Comparison of ENCODE assay signal across 23 mouse cellular contexts in genomic region chr1:105169455-105170113, GRCm38 (mm10).
DNase-seq lines count a peak whose midpoint lies in the region; ATAC-seq and TF ChIP-seq lines count a peak whose summit lies in the region.
"Had no signal": no experiment of that assay in that cellular context is flagged by ENCODE, and none has a peak within 500 bp of the region (broad histone marks: within the 10 kb centered on the region; RNA-seq: fewer than 3 reads in every experiment).

No protein-coding gene starts in this region.

- no peaks in the 10 kb centered on the region for H3K36me3 ChIP-seq in kidney, postnatal 0 days (ENCODE audit: insufficient read depth, low read length)
- H3K36me3 ChIP-seq in intestine, embryonic 16.5 days (ENCODE audit: control insufficient read depth, insufficient read depth, low read length) = no peaks in the 10 kb centered on the region
- H3K36me3 ChIP-seq in small intestine, adult 2 months (ENCODE audit: control insufficient read depth, insufficient read depth, low read length) = no peaks in the 10 kb centered on the region
- no peaks in the 10 kb centered on the region for H3K36me3 ChIP-seq in lung, postnatal 0 days (ENCODE audit: insufficient read depth, low read length)
- H3K36me3 ChIP-seq: embryonic facial prominence, embryonic 13.5 days; hindbrain, embryonic 15.5 days; midbrain, embryonic 12.5 days; neural tube, embryonic 12.5 days had no signal

- TF ChIP-seq EP300 in lung, postnatal 0 days (IDR thresholded peaks at IDR 0.05) = no peak

- no peak for TF ChIP-seq POLR2A in bone marrow macrophage, adult 2 months (IDR thresholded peaks at IDR 0.05; ENCODE audit: borderline replicate concordance, low read depth, low read length)
- no peak for TF ChIP-seq POLR2A in small intestine, adult 2 months (IDR thresholded peaks at IDR 0.05; ENCODE audit: low read depth, low read length)

- no peak overlapping the region for H3K4me3 ChIP-seq in kidney, postnatal 0 days (replicated peaks; ENCODE audit: low read depth, low read length)
- no peak overlapping the region for H3K4me3 ChIP-seq in bone marrow macrophage, adult 2 months (ENCODE audit: insufficient read depth, low read length)
- no peak overlapping the region for H3K4me3 ChIP-seq in intestine, embryonic 16.5 days (ENCODE audit: low read length)
- H3K4me3 ChIP-seq in small intestine, adult 2 months (ENCODE audit: low read depth, low read length) = no peak overlapping the region
- no peak overlapping the region for H3K4me3 ChIP-seq in lung, postnatal 0 days (ENCODE audit: low read depth, low read length)
- H3K4me3 ChIP-seq: embryonic facial prominence, embryonic 13.5 days; hindbrain, embryonic 15.5 days; left cerebral cortex, adult 2 months; midbrain, embryonic 12.5 days; neural tube, embryonic 12.5 days had no signal

- no peaks in the 10 kb centered on the region for H3K9me3 ChIP-seq in kidney, postnatal 0 days (replicated peaks; ENCODE audit: low read length)
- no peaks in the 10 kb centered on the region for H3K9me3 ChIP-seq in intestine, embryonic 16.5 days (ENCODE audit: control insufficient read depth, low read length)
- H3K9me3 ChIP-seq in lung, postnatal 0 days (ENCODE audit: low read length) = no peaks in the 10 kb centered on the region
- H3K9me3 ChIP-seq: embryonic facial prominence, embryonic 13.5 days; hindbrain, embryonic 15.5 days; midbrain, embryonic 12.5 days; neural tube, embryonic 12.5 days had no signal

- H3K9ac ChIP-seq in kidney, postnatal 0 days (ENCODE audit: low read depth, low read length) = no peak overlapping the region
- no peak overlapping the region for H3K9ac ChIP-seq in intestine, embryonic 16.5 days (ENCODE audit: low read depth, low read length)
- no peak overlapping the region for H3K9ac ChIP-seq in lung, postnatal 0 days (replicated peaks; ENCODE audit: low read depth)
- H3K9ac ChIP-seq: embryonic facial prominence, embryonic 13.5 days; hindbrain, embryonic 15.5 days; midbrain, embryonic 12.5 days; neural tube, embryonic 12.5 days had no signal

- 0 out of 2 replicates have a peak, but pooled peaks cover 4% of the 10 kb centered on the region for H3K4me1 ChIP-seq in kidney, postnatal 0 days (replicated peaks; ENCODE audit: insufficient read depth, low read length)
- H3K4me1 ChIP-seq in bone marrow macrophage, adult 2 months (ENCODE audit: control insufficient read depth, insufficient read depth, low read length) = peaks cover 19% of the 10 kb centered on the region
- peaks cover 7% of the 10 kb centered on the region; the same call in 1 of the 2 replicates for H3K4me1 ChIP-seq in intestine, embryonic 16.5 days (ENCODE audit: control insufficient read depth, insufficient read depth, low read length)
- peaks cover 10% of the 10 kb centered on the region for H3K4me1 ChIP-seq in small intestine, adult 2 months (ENCODE audit: control insufficient read depth, insufficient read depth, insufficient read length, low read length)
- H3K4me1 ChIP-seq in lung, postnatal 0 days (ENCODE audit: insufficient read depth, low read depth, low read length) = 0 out of 2 replicates have a peak, but pooled peaks cover 4% of the 10 kb centered on the region
- H3K4me1 ChIP-seq: embryonic facial prominence, embryonic 13.5 days; hindbrain, embryonic 15.5 days; midbrain, embryonic 12.5 days; neural tube, embryonic 12.5 days had no signal

- whole genome bisulfite sequencing in kidney, postnatal 0 days = 77% methylated on average over 1 of the region's 1 CpGs
- 77% methylated on average over 1 of the region's 1 CpGs for WGBS in intestine, embryonic 16.5 days
- 82% methylated on average over 1 of the region's 1 CpGs for WGBS in small intestine, adult 2 months
- WGBS in lung, postnatal 0 days = 70% methylated on average over 1 of the region's 1 CpGs

- DNase-seq in kidney, postnatal 0 days (ENCODE audit: low spot score) = no peak
- DNase-seq in kidney, postnatal 10 days = no peak
- DNase-seq in lung, postnatal 0 days (ENCODE audit: low spot score) = no peak
- no peak for DNase-seq in thymus, postnatal 4 days
- DNase-seq: adrenal gland, postnatal 10 days; cerebellum, adult 9-10 months; gastrocnemius, postnatal 10 days; kidney, adult 18-20 months; kidney, postnatal 36 days; layer of hippocampus, adult 9-11 months; lung, postnatal 14 days; right cerebral cortex, postnatal 4 days; thymus, postnatal 36 days had no signal

- peak overlapping the region; percentile 50; the same call in 1 of the 2 replicates for H3K27ac ChIP-seq in kidney, postnatal 0 days
- H3K27ac ChIP-seq in bone marrow macrophage, adult 2 months (ENCODE audit: insufficient read depth, low read depth, low read length) = peak overlapping the region; percentile 42
- H3K27ac ChIP-seq in intestine, embryonic 16.5 days (ENCODE audit: low read length) = no peak overlapping the region; the same call in 1 of the 2 replicates
- H3K27ac ChIP-seq in small intestine, adult 2 months (ENCODE audit: insufficient read depth, low read depth, low read length) = peak overlapping the region; percentile 68
- H3K27ac ChIP-seq in lung, postnatal 0 days (ENCODE audit: low read length) = no peak overlapping the region
- H3K27ac ChIP-seq: embryonic facial prominence, embryonic 13.5 days; hindbrain, embryonic 15.5 days; left cerebral cortex, adult 2 months; midbrain, embryonic 12.5 days; neural tube, embryonic 12.5 days had no signal

- no peaks in the 10 kb centered on the region for H3K27me3 ChIP-seq in kidney, postnatal 0 days (ENCODE audit: insufficient read depth, low read length)
- no peaks in the 10 kb centered on the region for H3K27me3 ChIP-seq in intestine, embryonic 16.5 days (replicated peaks; ENCODE audit: control insufficient read depth, insufficient read depth, low read length)
- H3K27me3 ChIP-seq in small intestine, adult 2 months (ENCODE audit: control insufficient read depth, insufficient read depth, low read length) = no peaks in the 10 kb centered on the region
- H3K27me3 ChIP-seq in lung, postnatal 0 days (replicated peaks; ENCODE audit: insufficient read depth, low read length) = no peaks in the 10 kb centered on the region
- H3K27me3 ChIP-seq: embryonic facial prominence, embryonic 13.5 days; hindbrain, embryonic 15.5 days; midbrain, embryonic 12.5 days; neural tube, embryonic 12.5 days had no signal

- no peak overlapping the region for H3K4me2 ChIP-seq in kidney, postnatal 0 days (ENCODE audit: low read length)
- H3K4me2 ChIP-seq in intestine, embryonic 16.5 days (ENCODE audit: low read depth, low read length) = no peak overlapping the region
- no peak overlapping the region for H3K4me2 ChIP-seq in lung, postnatal 0 days (replicated peaks; ENCODE audit: low read depth, low read length)
- H3K4me2 ChIP-seq: embryonic facial prominence, embryonic 13.5 days; hindbrain, embryonic 15.5 days; midbrain, embryonic 12.5 days; neural tube, embryonic 12.5 days had no signal

- no peak for ATAC-seq in kidney, postnatal 0 days (replicated peaks; ENCODE audit: low FRiP score, low read depth)
- ATAC-seq in intestine, embryonic 16.5 days = peak; percentile 26; the same call in 1 of the 2 replicates
- ATAC-seq in lung, postnatal 0 days = no peak
- no peak for ATAC-seq in megakaryocyte-erythroid progenitor cell, adult 5-6 weeks (replicated peaks; ENCODE audit: low FRiP score, low TSS enrichment, poor library complexity, severe bottlenecking)
- ATAC-seq: forebrain, embryonic 14.5 days had no signal

- no peak for TF ChIP-seq CTCF in kidney, postnatal 0 days (IDR thresholded peaks at IDR 0.05; ENCODE audit: low read depth)
- TF ChIP-seq CTCF in bone marrow macrophage, adult 2 months (IDR thresholded peaks at IDR 0.05; ENCODE audit: low read depth, low read length) = no peak
- no peak for TF ChIP-seq CTCF in small intestine, adult 2 months (IDR thresholded peaks at IDR 0.05; ENCODE audit: extremely low read depth, insufficient read length, insufficient replicate concordance, low read depth, low read length)
- no peak for TF ChIP-seq CTCF in lung, postnatal 0 days (IDR thresholded peaks at IDR 0.05)

Comparison
In these comparisons a context has a peak if more than half of its experiments do, and no peak if none do; other contexts are left out.
1. H3K27ac ChIP-seq: peak in kidney, postnatal 0 days (single experiment), bone marrow macrophage, adult 2 months (single experiment) and small intestine, adult 2 months (single experiment); none in intestine, embryonic 16.5 days (single experiment) and lung, postnatal 0 days (single experiment).